Mouse (Mus musculus): ENCODE results near the gene Cdx4. TPM values are rescaled to one million over a fixed set of nuclear protein-coding genes. Genes with fewer than 3 reads are reported as not detected.

Cdx4 gene
- total RNA-seq, 2 experiments from 2014 or later = not detected

- DNase-seq (ENCODE audit: low spot score in 2 of 2) = no peak
- intact Hi-C loops (cut with DNase I) = loop anchor here (5.0 kb wide), 1 partner anchor 99 kb away; no protein-coding TSS in a partner anchor
These were observed 50.0 kb downstream of the Cdx4 start for GRCm38 (mm10) chrX:103371221-103371620.

DNA sequence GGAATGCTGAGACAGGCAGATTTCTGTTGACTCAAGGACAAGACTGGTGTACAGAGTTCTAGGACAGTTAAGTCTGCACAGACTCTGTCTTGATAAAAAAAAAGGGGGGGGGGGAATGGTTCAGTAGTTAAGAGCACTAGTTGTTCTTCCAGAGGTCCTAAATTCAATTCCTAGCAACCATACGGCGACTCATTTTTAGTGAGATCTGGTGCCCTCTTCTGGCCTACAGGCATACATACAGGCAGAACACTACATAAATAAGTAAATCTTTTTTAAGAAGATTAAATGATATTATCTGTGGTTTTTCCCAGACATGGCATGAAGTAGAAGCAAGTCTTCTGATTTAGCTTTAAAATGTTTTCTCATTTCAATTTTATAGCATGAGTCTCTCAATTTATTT, 50.4 kb downstream of the Cdx4 start:
- intact Hi-C loops (cut with DNase I) = loop anchor here (5.0 kb wide), 1 partner anchor 99 kb away; no protein-coding TSS in a partner anchor
- no peak for DNase-seq (ENCODE audit: low spot score in 2 of 2)

- intact Hi-C loops (cut with DNase I) = loop anchor here (5.0 kb wide), 1 partner anchor 102 kb away; no protein-coding TSS in a partner anchor
- no peak for DNase-seq (ENCODE audit: low spot score in 2 of 2)
These were observed 53.1 kb downstream of the Cdx4 start for GRCm38 (mm10) chrX:103374250-103374649.

Other genes starting within 250 kb of the Cdx4 start
- 10 to 100 TPM; 90.8 to 97.0 TPM for gene Nap1l2, start 134.8 kb upstream of the Cdx4 start, total RNA-seq (2021)
- gene Chic1, start 35.1 kb downstream of the Cdx4 start, total RNA-seq (2021) = 10 to 100 TPM; 16.3 to 21.4 TPM
- gene Tsx, start 93.1 kb downstream of the Cdx4 start, total RNA-seq (2021) = under 1 TPM in 1 of 2 experiments, not detected in 1; 0.52 TPM
- gene Gm26992, start 100.6 kb downstream of the Cdx4 start, total RNA-seq (2021) = under 1 TPM in 1 of 2 experiments, not detected in 1; 0.96 TPM

Data from left cerebral cortex, postnatal 36 days (tissue).